Mouse (Mus musculus): Measurements from ENCODE around the gene D630045J12Rik. TPM values are rescaled to one million over a fixed set of nuclear protein-coding genes. Genes with fewer than 3 reads are reported as not detected.

The D630045J12Rik gene
- polyA plus RNA-seq (2014; fragmentation: Illumina TruSeq; extraction: RNeasy Lipid Tissue Mini Kit (QIAGEN cat#74804); ENCODE audit: low read depth, low replicate concordance) = 0.50 TPM

GRCm38 (mm10) chr6:38253736-38254641 lies at the start of gene D630045J12Rik:
TSS of gene D630045J12Rik (minus strand) at chr6:38254009.

GRCm38 (mm10) chr6:38298761-38299401 lies 45.1 kb upstream of the D630045J12Rik start, which contains the start of gene Zc3hav1l:
TSS of gene Zc3hav1l (minus strand) at chr6:38299259.

GRCm38 (mm10) chr6:38124207-38124835 lies 129.5 kb downstream of the D630045J12Rik start, which contains the start of gene Atp6v0a4:
TSS of gene Atp6v0a4 (minus strand) at chr6:38124586.

DNA sequence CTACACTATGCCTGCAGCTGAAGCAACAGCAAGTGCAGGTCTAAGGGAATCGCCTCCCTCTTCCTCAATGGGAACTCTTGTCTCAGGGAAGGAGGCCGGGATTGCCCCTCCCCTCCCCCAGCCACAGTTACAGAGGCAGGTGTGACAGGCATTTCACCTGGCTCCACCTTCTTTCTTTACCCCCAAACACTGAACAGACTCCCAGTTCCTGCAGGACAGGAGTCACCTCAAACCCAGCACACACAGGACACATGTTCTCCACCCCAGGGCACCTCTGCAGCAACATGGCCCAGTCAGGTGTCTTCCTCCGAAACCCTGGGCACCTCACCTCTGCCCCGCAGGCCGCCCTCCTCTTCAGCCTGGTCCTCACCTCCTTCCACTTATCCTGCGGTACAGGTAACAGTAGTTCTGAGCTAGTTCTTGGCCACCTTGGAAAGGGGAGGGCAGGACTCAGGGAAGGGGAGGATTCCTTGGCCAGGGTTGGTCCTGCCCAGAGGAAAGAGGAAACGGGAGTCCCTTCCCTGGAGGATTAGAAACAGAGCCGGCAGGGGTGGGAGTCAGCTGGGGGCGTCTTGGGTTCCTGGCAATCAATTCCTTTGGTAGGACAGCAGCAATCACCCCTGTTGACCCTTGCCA lies 144.5 kb downstream of the D630045J12Rik start, which contains the start of gene Tmem213:
Gene Tmem213 (plus strand): TSS at position 96 of the 636 bp plus-strand sequence.

Other genes starting within 250 kb of the D630045J12Rik start
- gene Svopl, start 207.0 kb downstream of the D630045J12Rik start, polyA plus RNA-seq (2014; fragmentation: Illumina TruSeq; extraction: RNeasy Lipid Tissue Mini Kit (QIAGEN cat#74804); ENCODE audit: low read depth, low replicate concordance) = 1.4 TPM
- not detected for gene Tmem213, start 144.8 kb downstream of the D630045J12Rik start, polyA plus RNA-seq (2014; fragmentation: Illumina TruSeq; extraction: RNeasy Lipid Tissue Mini Kit (QIAGEN cat#74804); ENCODE audit: low read depth, low replicate concordance)
- not detected for gene Atp6v0a4, start 129.4 kb downstream of the D630045J12Rik start, polyA plus RNA-seq (2014; fragmentation: Illumina TruSeq; extraction: RNeasy Lipid Tissue Mini Kit (QIAGEN cat#74804); ENCODE audit: low read depth, low replicate concordance)
- 3.9 TPM for gene Zc3hav1l, start 45.2 kb upstream of the D630045J12Rik start, polyA plus RNA-seq (2014; fragmentation: Illumina TruSeq; extraction: RNeasy Lipid Tissue Mini Kit (QIAGEN cat#74804); ENCODE audit: low read depth, low replicate concordance)
- 82.5 TPM for gene Zc3hav1, start 100.6 kb upstream of the D630045J12Rik start, polyA plus RNA-seq (2014; fragmentation: Illumina TruSeq; extraction: RNeasy Lipid Tissue Mini Kit (QIAGEN cat#74804); ENCODE audit: low read depth, low replicate concordance)
- 3.4 TPM for gene Ttc26, start 127.5 kb upstream of the D630045J12Rik start, polyA plus RNA-seq (2014; fragmentation: Illumina TruSeq; extraction: RNeasy Lipid Tissue Mini Kit (QIAGEN cat#74804); ENCODE audit: low read depth, low replicate concordance)
- gene Ubn2, start 179.9 kb upstream of the D630045J12Rik start, polyA plus RNA-seq (2014; fragmentation: Illumina TruSeq; extraction: RNeasy Lipid Tissue Mini Kit (QIAGEN cat#74804); ENCODE audit: low read depth, low replicate concordance) = 52.6 TPM